Mouse (Mus musculus): ENCODE results near the gene Kcmf1. TPM values are rescaled to one million over a fixed set of nuclear protein-coding genes. Genes with fewer than 3 reads are reported as not detected.
"Not testable (repeated sequence)": the region's sequence is repeated elsewhere in the genome, so short reads cannot be mapped to it uniquely, and the experiment has no call there.

Gene Kcmf1
- polyA plus RNA-seq, 1 experiment from 2014 or later = 23.8 TPM

DNA sequence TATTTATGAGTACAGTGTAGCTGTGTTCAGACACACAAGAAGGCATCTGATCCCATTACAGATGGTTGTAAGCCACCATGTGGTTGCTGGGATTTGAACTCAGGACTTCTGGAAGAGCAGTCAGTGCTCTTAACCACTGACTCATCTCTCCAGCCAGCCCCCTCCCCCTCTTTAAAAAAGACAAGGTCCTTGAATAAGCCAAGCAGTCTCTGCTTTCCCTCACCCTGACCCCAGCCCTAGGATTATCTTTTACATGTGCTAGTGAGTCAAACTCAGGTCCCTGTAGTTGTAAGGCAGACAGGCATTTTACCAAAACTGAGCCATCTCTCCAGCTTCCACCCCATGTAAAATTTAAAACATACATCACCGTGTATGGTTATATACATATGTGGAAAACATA lies 32.0 kb downstream of the Kcmf1 start:
- Histone ChIP-seq H3K9me3 (ENCODE audit: control insufficient read depth, low read length) (no peaks in the 10 kb centered on the region), H3K27me3 (replicated peaks; ENCODE audit: control insufficient read depth, insufficient read depth, low read length) (no peaks in the 10 kb centered on the region), H3K4me1 (ENCODE audit: control insufficient read depth, insufficient read depth, low read length) (peaks cover 12% of the 10 kb centered on the region), H3K9ac (ENCODE audit: low read depth, low read length) (no peak overlapping the region), H3K36me3 (ENCODE audit: control insufficient read depth, insufficient read depth, low read length) (no peaks in the 10 kb centered on the region), H3K27ac (ENCODE audit: low read length) (no peak overlapping the region), H3K4me2 (ENCODE audit: low read depth, low read length) (no peak overlapping the region), H3K4me3 (ENCODE audit: low read length) (no peak overlapping the region)
- no peak for ATAC-seq
- 75% methylated on average over 1 of the region's 1 CpGs for WGBS

GRCm38 (mm10) chr6:72866232-72866631 lies 33.5 kb downstream of the Kcmf1 start:
- no peak overlapping the region for H3K9ac ChIP-seq (ENCODE audit: low read depth, low read length)
- WGBS = 73% methylated on average over 2 of the region's 2 CpGs
- H3K4me1 ChIP-seq (ENCODE audit: control insufficient read depth, insufficient read depth, low read length) = peaks cover 12% of the 10 kb centered on the region
- H3K4me2 ChIP-seq (ENCODE audit: low read depth, low read length) = no peak overlapping the region
- H3K36me3 ChIP-seq (ENCODE audit: control insufficient read depth, insufficient read depth, low read length) = 0 out of 2 replicates have a peak, but pooled peaks cover 3% of the 10 kb centered on the region
- ATAC-seq = no peak
- no peak overlapping the region for H3K27ac ChIP-seq (ENCODE audit: low read length)
- H3K4me3 ChIP-seq (ENCODE audit: low read length) = no peak overlapping the region
- no peaks in the 10 kb centered on the region for H3K9me3 ChIP-seq (ENCODE audit: control insufficient read depth, low read length)
- H3K27me3 ChIP-seq (replicated peaks; ENCODE audit: control insufficient read depth, insufficient read depth, low read length) = no peaks in the 10 kb centered on the region

- WGBS = 95% methylated on average over 5 of the region's 5 CpGs
- H3K9me3 ChIP-seq (ENCODE audit: control insufficient read depth, low read length); H3K4me2 ChIP-seq (ENCODE audit: low read depth, low read length); H3K36me3 ChIP-seq (ENCODE audit: control insufficient read depth, insufficient read depth, low read length); H3K4me1 ChIP-seq (ENCODE audit: control insufficient read depth, insufficient read depth, low read length); H3K27ac ChIP-seq (ENCODE audit: low read length); H3K4me3 ChIP-seq (ENCODE audit: low read length); H3K27me3 ChIP-seq (replicated peaks; ENCODE audit: control insufficient read depth, insufficient read depth, low read length); ATAC-seq; H3K9ac ChIP-seq (ENCODE audit: low read depth, low read length): not testable (repeated sequence)
Measured at GRCm38 (mm10) chr6:72862686-72863085, 37.1 kb downstream of the Kcmf1 start.

- H3K4me3 ChIP-seq (ENCODE audit: low read length) = no peak overlapping the region
- H3K9ac ChIP-seq (ENCODE audit: low read depth, low read length) = no peak overlapping the region
- WGBS = 76% methylated on average over 5 of the region's 5 CpGs
- no peaks in the 10 kb centered on the region for H3K27me3 ChIP-seq (replicated peaks; ENCODE audit: control insufficient read depth, insufficient read depth, low read length)
- peaks cover 22% of the 10 kb centered on the region for H3K36me3 ChIP-seq (ENCODE audit: control insufficient read depth, insufficient read depth, low read length)
- H3K9me3 ChIP-seq (ENCODE audit: control insufficient read depth, low read length) = no peaks in the 10 kb centered on the region; the same call in 1 of the 2 replicates
- H3K4me2 ChIP-seq (ENCODE audit: low read depth, low read length) = no peak overlapping the region
- no peak overlapping the region for H3K27ac ChIP-seq (ENCODE audit: low read length)
- H3K4me1 ChIP-seq (ENCODE audit: control insufficient read depth, insufficient read depth, low read length) = no peaks in the 10 kb centered on the region
- no peak for ATAC-seq
Measured at GRCm38 (mm10) chr6:72854256-72854655, 45.5 kb downstream of the Kcmf1 start.

DNA sequence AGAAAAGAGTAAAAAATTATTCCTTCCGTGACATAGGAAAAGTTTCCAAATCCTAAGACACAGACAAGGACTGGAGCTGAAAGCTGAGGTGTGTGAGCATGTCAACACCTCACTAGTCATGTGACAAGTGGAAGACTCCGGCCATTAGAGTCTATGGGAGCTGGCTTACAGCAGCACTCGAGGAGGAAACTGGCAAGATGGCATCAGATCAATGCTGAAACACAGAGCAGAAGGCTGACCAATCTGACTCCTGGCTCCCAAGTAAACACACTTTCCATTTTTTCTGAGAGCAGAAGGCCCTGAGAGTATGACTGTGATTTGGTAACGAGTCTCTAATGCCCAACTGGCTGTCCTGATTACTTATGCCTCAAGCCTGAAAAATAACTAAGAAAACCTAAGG lies 47.6 kb downstream of the Kcmf1 start:
- Histone ChIP-seq H3K4me3 (ENCODE audit: low read length) (no peak overlapping the region), H3K9me3 (ENCODE audit: control insufficient read depth, low read length) (no peaks in the 10 kb centered on the region; the same call in 1 of the 2 replicates), H3K9ac (ENCODE audit: low read depth, low read length) (no peak overlapping the region), H3K4me2 (ENCODE audit: low read depth, low read length) (no peak overlapping the region), H3K36me3 (ENCODE audit: control insufficient read depth, insufficient read depth, low read length) (peaks cover 26% of the 10 kb centered on the region), H3K4me1 (ENCODE audit: control insufficient read depth, insufficient read depth, low read length) (no peaks in the 10 kb centered on the region), H3K27me3 (replicated peaks; ENCODE audit: control insufficient read depth, insufficient read depth, low read length) (no peaks in the 10 kb centered on the region), H3K27ac (ENCODE audit: low read length) (no peak overlapping the region)
- WGBS = 75% methylated on average over 4 of the region's 4 CpGs
- ATAC-seq = no peak

DNA sequence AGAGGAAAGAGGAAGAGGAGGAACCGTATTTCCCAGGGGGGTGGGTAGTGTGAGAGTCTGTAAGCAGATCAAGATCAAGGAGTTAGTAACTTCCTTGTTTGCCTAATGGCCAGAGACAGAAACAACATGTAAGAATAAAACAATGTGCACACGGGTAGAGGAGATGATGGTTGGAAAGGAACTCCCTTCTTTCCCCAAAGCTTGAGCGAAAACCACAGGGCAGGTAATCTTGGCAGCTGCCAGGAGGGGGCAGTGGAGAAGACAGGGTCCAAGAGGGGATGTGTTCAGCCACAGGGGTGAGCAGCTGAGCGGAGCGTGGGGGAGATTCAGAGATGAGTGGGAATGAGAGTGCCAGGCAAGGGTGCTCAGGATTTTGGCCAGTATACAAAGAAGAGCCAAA lies 48.1 kb downstream of the Kcmf1 start:
- ATAC-seq = no peak
- H3K27me3 ChIP-seq (replicated peaks; ENCODE audit: control insufficient read depth, insufficient read depth, low read length) = no peaks in the 10 kb centered on the region

DNA sequence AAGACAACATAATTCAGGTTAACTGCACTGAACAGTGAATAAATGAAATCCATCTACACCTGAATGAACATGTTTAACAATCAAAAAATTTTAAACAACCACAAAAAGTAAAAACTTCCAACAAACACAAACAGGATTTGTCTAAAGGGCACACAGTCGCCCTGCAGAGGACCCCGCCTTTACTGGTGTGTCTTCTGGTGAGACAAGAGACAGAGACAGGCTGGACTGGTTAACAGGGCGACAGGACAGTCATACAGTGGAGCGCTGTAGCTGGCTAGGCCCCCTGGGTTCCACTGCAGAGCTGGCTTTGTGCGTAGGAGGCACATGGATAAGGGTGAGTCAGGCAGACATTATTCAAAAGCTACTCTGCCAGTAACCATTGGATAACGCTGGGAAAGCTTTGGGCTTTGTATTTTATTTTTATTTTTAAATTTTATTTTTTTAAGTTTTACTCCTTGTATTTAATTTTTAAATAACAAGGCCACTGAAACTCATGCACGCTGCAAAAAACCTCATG lies 57.7 kb downstream of the Kcmf1 start:
- WGBS = 87% methylated on average over 7 of the region's 7 CpGs
- ATAC-seq = no peak
- peaks cover 6% of the 10 kb centered on the region for H3K36me3 ChIP-seq (ENCODE audit: control insufficient read depth, insufficient read depth, low read length)
- H3K9ac ChIP-seq (ENCODE audit: low read depth, low read length) = no peak overlapping the region
- no peak overlapping the region for H3K4me3 ChIP-seq (ENCODE audit: low read length)
- no peaks in the 10 kb centered on the region for H3K4me1 ChIP-seq (ENCODE audit: control insufficient read depth, insufficient read depth, low read length)
- no peaks in the 10 kb centered on the region for H3K27me3 ChIP-seq (replicated peaks; ENCODE audit: control insufficient read depth, insufficient read depth, low read length)
- H3K4me2 ChIP-seq (ENCODE audit: low read depth, low read length) = no peak overlapping the region
- no peak overlapping the region for H3K27ac ChIP-seq (ENCODE audit: low read length)
- no peaks in the 10 kb centered on the region for H3K9me3 ChIP-seq (ENCODE audit: control insufficient read depth, low read length)

More for the DNA sequence above, 48.1 kb downstream of the Kcmf1 start:
- Histone ChIP-seq H3K9me3 (ENCODE audit: control insufficient read depth, low read length) (no peaks in the 10 kb centered on the region; the same call in 1 of the 2 replicates), H3K4me2 (ENCODE audit: low read depth, low read length) (no peak overlapping the region), H3K36me3 (ENCODE audit: control insufficient read depth, insufficient read depth, low read length) (peaks cover 20% of the 10 kb centered on the region; the same call in 1 of the 2 replicates), H3K27ac (ENCODE audit: low read length) (no peak overlapping the region), H3K9ac (ENCODE audit: low read depth, low read length) (no peak overlapping the region), H3K4me1 (ENCODE audit: control insufficient read depth, insufficient read depth, low read length) (no peaks in the 10 kb centered on the region), H3K4me3 (ENCODE audit: low read length) (no peak overlapping the region)
- 85% methylated on average over 5 of the region's 5 CpGs for WGBS

DNA sequence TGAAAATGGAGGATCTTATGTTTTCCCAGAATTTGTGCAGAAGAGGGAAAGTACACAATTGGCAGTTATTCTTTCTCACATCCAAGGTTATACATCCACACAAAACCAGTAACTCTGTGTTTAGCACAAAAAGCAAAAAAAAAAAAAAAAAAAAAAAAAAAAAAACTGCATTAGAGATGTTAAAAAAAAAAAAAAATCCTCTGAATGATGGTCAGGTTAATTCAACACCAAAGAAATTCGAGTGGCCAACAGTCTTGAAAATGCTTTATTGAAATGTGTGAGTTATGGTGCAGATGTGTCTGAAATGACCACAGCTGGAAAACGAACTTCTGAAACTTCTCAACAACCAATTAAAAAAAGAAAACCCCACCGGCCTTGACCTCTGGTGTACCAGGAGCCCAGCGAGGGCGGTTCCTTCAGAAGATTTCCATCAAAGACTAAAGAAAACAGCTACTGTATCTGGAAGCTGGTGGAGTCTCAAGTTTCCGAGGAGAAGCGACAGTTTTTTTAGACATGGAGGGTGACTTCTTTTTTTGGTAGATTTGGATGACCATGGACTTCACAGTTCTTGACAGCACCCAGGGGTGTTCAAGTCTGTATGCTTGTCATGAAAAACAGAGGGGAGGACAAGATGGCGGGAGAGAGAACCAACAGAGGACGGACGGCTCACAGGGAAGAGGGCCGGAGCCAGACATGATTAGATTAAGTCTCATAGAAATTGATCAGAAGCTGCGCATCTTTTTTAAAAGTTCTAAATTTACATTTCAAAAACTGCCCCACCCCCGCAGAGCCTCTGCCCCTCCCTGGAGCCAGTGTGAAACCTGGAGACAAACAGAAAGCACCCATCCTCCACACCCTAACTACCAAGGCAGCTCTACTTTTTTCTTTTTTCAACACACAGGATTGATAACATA lies 58.7 kb downstream of the Kcmf1 start:
- no peak overlapping the region for H3K4me2 ChIP-seq (ENCODE audit: low read depth, low read length)
- no peak for ATAC-seq
- no peak overlapping the region for H3K4me3 ChIP-seq (ENCODE audit: low read length)
- no peaks in the 10 kb centered on the region for H3K9me3 ChIP-seq (ENCODE audit: control insufficient read depth, low read length)
- H3K4me1 ChIP-seq (ENCODE audit: control insufficient read depth, insufficient read depth, low read length) = no peaks in the 10 kb centered on the region
- peaks cover 6% of the 10 kb centered on the region for H3K36me3 ChIP-seq (ENCODE audit: control insufficient read depth, insufficient read depth, low read length)
- WGBS = 88% methylated on average over 13 of the region's 13 CpGs
- H3K27me3 ChIP-seq (replicated peaks; ENCODE audit: control insufficient read depth, insufficient read depth, low read length) = no peaks in the 10 kb centered on the region
- no peak overlapping the region for H3K27ac ChIP-seq (ENCODE audit: low read length)
- H3K9ac ChIP-seq (ENCODE audit: low read depth, low read length) = no peak overlapping the region

DNA sequence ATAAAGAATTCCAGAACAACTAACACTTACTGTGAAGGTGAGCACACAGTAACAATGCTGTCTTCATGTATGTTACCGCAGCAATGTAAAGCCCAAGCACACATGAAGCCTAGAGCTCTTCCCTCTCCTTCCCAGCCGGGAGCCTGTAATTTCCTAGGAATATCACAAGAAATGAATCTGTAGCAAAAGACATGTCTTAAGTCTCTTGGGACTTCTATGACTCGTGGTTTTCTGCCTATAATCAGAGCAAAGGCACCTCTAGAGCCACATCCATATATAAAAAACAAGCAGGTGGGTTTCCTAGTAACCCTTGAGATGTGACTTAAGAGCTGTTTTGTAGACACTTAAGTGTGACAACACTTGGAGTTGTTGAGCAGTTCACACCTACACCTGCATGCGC lies 62.0 kb downstream of the Kcmf1 start:
- WGBS = 91% methylated on average over 4 of the region's 4 CpGs
- H3K36me3 ChIP-seq (ENCODE audit: control insufficient read depth, insufficient read depth, low read length) = peaks cover 4% of the 10 kb centered on the region
- no peak overlapping the region for H3K27ac ChIP-seq (ENCODE audit: low read length)
- H3K9me3 ChIP-seq (ENCODE audit: control insufficient read depth, low read length) = no peaks in the 10 kb centered on the region
- ATAC-seq = no peak
- H3K9ac ChIP-seq (ENCODE audit: low read depth, low read length) = no peak overlapping the region
- no peak overlapping the region for H3K4me3 ChIP-seq (ENCODE audit: low read length)
- no peaks in the 10 kb centered on the region for H3K4me1 ChIP-seq (ENCODE audit: control insufficient read depth, insufficient read depth, low read length)
- no peak overlapping the region for H3K4me2 ChIP-seq (ENCODE audit: low read depth, low read length)
- no peaks in the 10 kb centered on the region for H3K27me3 ChIP-seq (replicated peaks; ENCODE audit: control insufficient read depth, insufficient read depth, low read length)

Data from intestine, embryonic 16.5 days (tissue).